Mouse (Mus musculus) embryonic facial prominence, embryonic 14.5 days (tissue): ENCODE results near the gene Sh2b3. TPM values are rescaled to one million over a fixed set of nuclear protein-coding genes. Genes with fewer than 3 reads are reported as not detected.
A peak's percentile ranks its signal among the peaks of the same experiment; 100 is the strongest.

Experiments used
- ATAC-seq: fragments of 200-750 bp; cut with Nextera tagmentation; 2 replicates; pipeline ENCODE4 v1.8.0; 2017; ENCODE audit warnings: low read depth, moderate number of reproducible peaks, moderate TSS enrichment
- DNase-seq: peaks from one replicate; pipeline ENCODE4 v3.0.0-alpha.2; 2015; ENCODE audit warnings: low spot score
- H3K27ac ChIP-seq: fragments of 300-500 bp; sonication (generic); replicated peaks from 2 replicates; pipeline ENCODE4 v1.5.1; 2014; ENCODE audit warnings: low read depth, mild to moderate bottlenecking, low read length, moderate library complexity
- H3K27me3 ChIP-seq: fragments of 300-500 bp; sonication (generic); replicated peaks from 2 replicates; pipeline ENCODE4 v1.6.1; 2014; ENCODE audit warnings: low read length; ENCODE audit not compliant: control insufficient read depth, insufficient read depth
- H3K36me3 ChIP-seq: fragments of 300-500 bp; sonication (generic); 2 replicates; pipeline ENCODE4 v1.6.1; 2014; ENCODE audit warnings: low read length, mixed read lengths; ENCODE audit not compliant: control insufficient read depth, insufficient read depth
- H3K4me1 ChIP-seq: fragments of 300-500 bp; sonication (generic); 2 replicates; pipeline ENCODE4 v1.6.1; 2014; ENCODE audit warnings: antibody characterized with exemption, low read length; ENCODE audit not compliant: control insufficient read depth, insufficient read depth
- H3K4me2 ChIP-seq: fragments of 300-500 bp; sonication (generic); 2 replicates; pipeline ENCODE4 v1.6.1; 2014; ENCODE audit warnings: low read depth, mild to moderate bottlenecking, low read length, moderate library complexity, mixed read lengths
- H3K4me3 ChIP-seq: fragments of 300-500 bp; sonication (generic); 2 replicates; pipeline ENCODE4 v1.5.1; 2014; ENCODE audit warnings: low read depth, mild to moderate bottlenecking, low read length
- H3K9ac ChIP-seq: fragments of 300-500 bp; sonication (generic); 2 replicates; pipeline ENCODE4 v1.6.1; 2014; ENCODE audit warnings: low read depth, mild to moderate bottlenecking, low read length, moderate library complexity, mixed read lengths
- H3K9me3 ChIP-seq: fragments of 300-500 bp; sonication (generic); 2 replicates; pipeline ENCODE4 v1.6.1; 2016; ENCODE audit warnings: low read length; ENCODE audit not compliant: control insufficient read depth
- WGBS: fragments of 180-500 bp; shearing (Covaris S2); extraction: QIAGEN DNeasy Blood & Tissue Kit; methylation state at CpG from one replicate; pipeline ENCODE4 v1.1.7; 2014; 5-methylcytosine and 5-hydroxymethylcytosine counted together
- polyA plus RNA-seq: library from polyadenylated mRNA; unstranded; fragments of >200 nt; fragmentation: Nextera tagmentation; extraction: Ambion mirVana; gene quantifications from 2 replicates; pipeline ENCODE4 v1.2.1, GENCODE M21; 2014

The Sh2b3 gene
- polyA plus RNA-seq, 1 experiment from 2014 or later: 18.3 TPM

DNA sequence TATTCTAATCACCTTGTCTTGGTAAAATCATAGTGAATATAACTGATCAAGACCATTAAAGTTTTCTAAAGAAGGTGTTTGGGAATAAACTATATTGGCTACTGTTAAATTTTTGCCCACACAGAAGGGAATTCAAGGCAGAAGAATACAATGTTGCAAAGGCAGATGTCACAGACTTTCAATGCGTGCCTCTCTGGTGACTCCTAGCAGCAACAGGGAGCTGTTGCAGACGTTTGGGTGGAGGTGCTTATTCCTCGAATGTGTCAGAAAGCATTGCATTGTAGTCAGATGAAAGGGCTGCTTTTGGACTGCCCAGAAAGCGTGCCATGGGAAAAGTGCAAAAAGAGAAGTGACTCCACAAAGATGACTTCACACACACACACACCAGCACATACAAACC is 55.0 kb downstream of the Sh2b3 start:
- H3K36me3 ChIP-seq: peaks cover 91% of the 10 kb centered on the region
- no peak for DNase-seq
- H3K4me2 ChIP-seq: no peak overlapping the region
- no peak for ATAC-seq
- H3K27me3 ChIP-seq: no peaks in the 10 kb centered on the region
- no peaks in the 10 kb centered on the region for H3K9me3 ChIP-seq
- 63% methylated on average over 4 of the region's 4 CpGs for WGBS
- no peak overlapping the region for H3K4me3 ChIP-seq
- H3K9ac ChIP-seq: no peak overlapping the region
- H3K27ac ChIP-seq: no peak overlapping the region
- H3K4me1 ChIP-seq: no peaks in the 10 kb centered on the region

DNA sequence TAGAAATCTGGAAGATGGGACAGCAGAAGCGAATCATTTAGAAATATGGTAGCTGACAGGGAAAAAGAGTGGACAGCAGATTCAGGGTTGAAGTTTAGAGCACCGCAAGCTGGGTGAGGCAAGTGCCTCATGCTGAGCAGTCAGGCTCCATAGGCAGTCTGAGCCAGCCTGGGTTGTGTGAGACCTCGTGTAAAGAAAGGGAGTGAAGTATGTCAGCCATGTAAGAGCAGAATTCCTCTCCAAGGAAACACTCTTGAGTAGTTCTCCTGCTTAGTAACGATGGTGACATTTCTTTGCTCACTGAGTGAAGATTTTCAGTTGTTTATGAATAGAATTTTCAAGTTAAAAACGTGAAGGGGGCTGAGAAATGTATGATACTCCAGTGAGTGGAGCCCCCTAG is 57.3 kb downstream of the Sh2b3 start:
- H3K4me3 ChIP-seq: no peak overlapping the region
- H3K36me3 ChIP-seq: peaks cover 85% of the 10 kb centered on the region
- ATAC-seq: no peak
- WGBS: 89% methylated on average over 5 of the region's 5 CpGs
- H3K4me1 ChIP-seq: no peaks in the 10 kb centered on the region
- H3K4me2 ChIP-seq: no peak overlapping the region
- H3K27me3 ChIP-seq: no peaks in the 10 kb centered on the region
- H3K9ac ChIP-seq: no peak overlapping the region
- no peak for DNase-seq
- H3K27ac ChIP-seq: no peak overlapping the region
- H3K9me3 ChIP-seq: no peaks in the 10 kb centered on the region

DNA sequence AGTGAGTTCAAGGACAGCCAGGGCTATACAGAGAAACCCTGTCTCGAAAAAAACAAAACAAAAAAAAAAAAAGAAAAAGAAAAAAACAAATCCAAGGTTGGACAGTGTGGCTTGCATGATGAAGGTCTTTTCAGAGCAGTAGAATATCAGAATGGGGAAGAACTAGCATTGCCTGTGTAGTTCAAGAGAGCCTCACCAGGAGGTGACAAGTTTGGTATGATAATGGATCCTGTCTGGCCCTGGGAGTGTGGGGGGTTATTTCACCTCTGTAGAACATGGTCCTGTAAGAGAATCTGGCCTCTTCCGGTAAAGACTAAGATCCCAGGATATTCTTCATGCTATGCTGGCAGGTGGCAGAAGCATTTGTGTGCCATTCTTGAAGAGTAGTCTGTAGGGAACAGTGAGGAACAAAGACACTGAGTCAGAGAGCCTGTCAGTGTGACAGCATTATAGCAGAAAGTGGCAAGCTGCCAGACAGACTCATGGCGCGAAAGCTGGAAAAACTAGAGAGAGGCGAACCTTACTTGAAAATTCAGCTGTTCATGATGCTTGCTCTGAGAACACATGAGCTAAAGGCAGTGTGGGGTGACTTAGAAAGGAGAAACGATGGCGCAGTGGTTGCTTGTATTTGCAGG is 58.8 kb downstream of the Sh2b3 start:
- DNase-seq (peak; percentile 66), ATAC-seq (peak; percentile 44; the same call in 1 of the 2 replicates)
- no peaks in the 10 kb centered on the region for H3K27me3 ChIP-seq
- no peaks in the 10 kb centered on the region for H3K9me3 ChIP-seq
- no peak overlapping the region for H3K4me2 ChIP-seq
- WGBS: 74% methylated on average over 7 of the region's 7 CpGs
- no peak overlapping the region for H3K4me3 ChIP-seq
- peaks cover 84% of the 10 kb centered on the region for H3K36me3 ChIP-seq
- no peaks in the 10 kb centered on the region for H3K4me1 ChIP-seq
- no peak overlapping the region for H3K9ac ChIP-seq
- H3K27ac ChIP-seq: no peak overlapping the region

DNA sequence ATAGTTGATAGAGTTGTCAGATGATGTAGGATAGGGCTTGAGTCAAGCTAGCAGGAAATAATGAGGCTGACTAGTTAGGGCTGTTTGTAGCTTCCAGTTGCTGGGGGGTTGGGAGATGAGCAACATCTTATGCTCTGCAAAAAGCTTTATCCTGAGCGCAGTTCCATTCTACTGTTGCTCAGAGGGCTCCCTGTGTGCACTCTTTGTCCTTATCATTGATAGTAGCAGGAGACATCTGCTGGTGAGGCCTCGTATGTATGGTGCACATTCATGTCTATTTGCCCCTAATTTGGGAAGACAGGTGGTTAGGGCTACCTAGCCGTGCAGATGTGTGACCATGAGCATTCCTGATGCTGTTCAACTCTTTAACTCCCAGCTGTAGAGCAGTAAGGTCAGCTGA is 65.8 kb downstream of the Sh2b3 start:
- WGBS: 92% methylated on average over 3 of the region's 3 CpGs
- Histone ChIP-seq H3K4me1 (no peaks in the 10 kb centered on the region), H3K27ac (no peak overlapping the region), H3K4me2 (no peak overlapping the region), H3K4me3 (no peak overlapping the region), H3K9me3 (no peaks in the 10 kb centered on the region), H3K9ac (no peak overlapping the region), H3K27me3 (no peaks in the 10 kb centered on the region), H3K36me3 (peaks cover 46% of the 10 kb centered on the region)
- ATAC-seq (no peak), DNase-seq (no peak)

DNA sequence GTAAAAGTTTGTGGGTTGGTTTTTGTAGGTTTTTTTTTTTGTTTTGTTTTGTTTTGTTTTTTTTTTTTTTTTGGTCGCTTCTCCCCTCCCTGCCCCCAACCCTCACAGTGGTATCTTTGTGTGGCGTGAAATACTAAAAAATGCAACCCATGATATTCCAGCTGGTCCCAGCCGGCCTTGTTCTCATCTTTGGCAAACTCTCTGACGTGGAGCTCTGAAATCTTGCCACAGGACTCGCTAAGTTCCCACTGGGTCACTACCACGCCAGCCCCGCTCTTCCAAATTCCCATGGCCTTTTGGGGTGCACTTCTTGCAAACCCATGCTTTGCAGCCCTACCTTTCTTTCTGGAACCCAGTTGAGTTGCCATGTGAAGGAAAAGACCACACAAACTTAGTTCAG is 67.6 kb downstream of the Sh2b3 start:
- ATAC-seq: no peak
- WGBS: 82% methylated on average over 7 of the region's 7 CpGs
- Histone ChIP-seq H3K9me3 (no peaks in the 10 kb centered on the region), H3K27me3 (no peaks in the 10 kb centered on the region), H3K4me3 (no peak overlapping the region), H3K4me2 (no peak overlapping the region), H3K36me3 (peaks cover 40% of the 10 kb centered on the region), H3K4me1 (no peaks in the 10 kb centered on the region), H3K27ac (no peak overlapping the region), H3K9ac (no peak overlapping the region)
- no peak for DNase-seq

DNA sequence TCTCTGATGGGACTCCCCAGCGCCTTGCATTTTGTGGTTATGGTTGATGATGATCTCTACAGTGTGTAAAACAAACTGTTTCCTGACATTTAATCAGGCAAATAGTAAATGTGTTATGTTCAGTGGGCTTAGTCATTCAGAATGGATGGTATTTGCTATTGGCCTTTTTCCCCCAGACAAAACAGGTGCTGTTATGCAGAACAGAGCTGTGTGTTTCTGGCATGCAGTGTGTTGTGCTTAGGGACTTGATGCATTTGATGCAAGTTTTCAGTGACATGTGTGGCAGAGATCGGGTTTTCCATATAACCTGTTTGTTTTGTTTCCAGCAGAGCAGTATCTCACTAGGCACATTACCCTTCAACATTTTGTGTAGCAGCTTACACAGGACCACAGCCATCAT is 69.9 kb downstream of the Sh2b3 start:
- Histone ChIP-seq H3K27me3 (no peaks in the 10 kb centered on the region), H3K4me2 (no peak overlapping the region), H3K36me3 (peaks cover 28% of the 10 kb centered on the region), H3K4me1 (no peaks in the 10 kb centered on the region), H3K9me3 (no peaks in the 10 kb centered on the region), H3K9ac (no peak overlapping the region), H3K27ac (no peak overlapping the region), H3K4me3 (no peak overlapping the region)
- 86% methylated on average over 2 of the region's 2 CpGs for WGBS
- no peak for DNase-seq
- ATAC-seq: no peak

DNA sequence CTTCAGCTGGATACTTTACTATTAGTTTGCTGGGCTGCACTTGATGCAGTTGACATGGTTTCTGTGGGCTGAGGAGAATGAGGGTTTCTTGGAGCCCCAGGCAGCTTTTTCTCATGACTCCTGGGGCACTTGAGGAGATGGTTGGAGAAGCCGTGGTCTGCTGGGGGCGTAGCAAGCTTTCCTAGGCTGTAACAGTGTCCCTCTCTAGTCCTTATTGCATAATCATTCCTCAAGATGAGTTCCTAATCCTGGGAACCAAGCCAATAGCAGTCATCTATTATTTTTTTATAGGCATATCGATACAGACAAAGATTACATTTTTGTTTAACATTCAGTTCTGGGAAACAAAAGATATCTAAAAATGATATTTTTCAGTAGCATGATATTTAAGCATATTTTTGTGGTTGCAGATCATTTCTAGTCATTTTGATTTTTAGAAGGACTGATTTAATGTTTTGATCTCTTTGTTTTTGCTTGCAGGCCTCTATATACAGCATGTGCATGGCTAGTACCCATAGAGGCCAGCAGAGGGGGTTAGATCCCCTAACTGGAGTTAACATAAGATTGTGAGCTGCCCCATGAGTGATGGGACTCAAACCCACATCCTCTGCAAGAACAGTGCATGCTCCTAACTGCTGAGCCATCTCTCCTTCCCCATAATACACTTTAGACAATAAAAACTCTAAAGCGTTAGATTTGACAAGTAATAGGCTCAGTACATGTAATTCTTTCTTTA is 71.2 kb downstream of the Sh2b3 start:
- WGBS: 91% methylated on average over 4 of the region's 4 CpGs
- Histone ChIP-seq H3K27ac (no peak overlapping the region), H3K36me3 (peaks cover 23% of the 10 kb centered on the region), H3K9me3 (no peaks in the 10 kb centered on the region), H3K4me1 (no peaks in the 10 kb centered on the region), H3K4me2 (no peak overlapping the region), H3K4me3 (no peak overlapping the region), H3K9ac (no peak overlapping the region), H3K27me3 (no peaks in the 10 kb centered on the region)
- DNase-seq (no peak), ATAC-seq (no peak)
